Mouse (Mus musculus): ENCODE results near the gene Hmx1. TPM values are rescaled to one million over a fixed set of nuclear protein-coding genes. Genes with fewer than 3 reads are reported as not detected.

Gene Hmx1
- total RNA-seq, 2 experiments from 2014 or later: not detected

GRCm38 (mm10) chr5:35438805-35439204, 49.9 kb downstream of the Hmx1 start:
- intact Hi-C loops (cut with DNase I): no loop called here
- no peak for DNase-seq (ENCODE audit: extremely low spot score in 1 of 2, low spot score in 2 of 2)
- no peak; the same call in 1 of the 2 replicates for TF ChIP-seq CTCF (IDR thresholded peaks at IDR 0.05)
- H3K27ac ChIP-seq: no peak overlapping the region
- no peak overlapping the region for H3K4me3 ChIP-seq

GRCm38 (mm10) chr5:35440459-35440858, 51.6 kb downstream of the Hmx1 start:
- H3K4me3 ChIP-seq: no peak overlapping the region

GRCm38 (mm10) chr5:35441411-35441810, 52.5 kb downstream of the Hmx1 start:
- H3K27ac ChIP-seq: no peak overlapping the region
- no peak overlapping the region for H3K4me3 ChIP-seq
- TF ChIP-seq CTCF (IDR thresholded peaks at IDR 0.05): no peak
- intact Hi-C loops (cut with DNase I): no loop called here
- no peak for DNase-seq (ENCODE audit: extremely low spot score in 1 of 2, low spot score in 2 of 2)

More at GRCm38 (mm10) chr5:35440459-35440858, 51.6 kb downstream of the Hmx1 start:
- no peak for TF ChIP-seq CTCF (IDR thresholded peaks at IDR 0.05)
- intact Hi-C loops (cut with DNase I): no loop called here
- no peak for DNase-seq (ENCODE audit: extremely low spot score in 1 of 2, low spot score in 2 of 2)
- H3K27ac ChIP-seq: no peak overlapping the region

- intact Hi-C loops (cut with DNase I): no loop called here
- DNase-seq (ENCODE audit: extremely low spot score in 1 of 2, low spot score in 2 of 2): no peak
- no peak overlapping the region for H3K4me3 ChIP-seq
- no peak for TF ChIP-seq CTCF (IDR thresholded peaks at IDR 0.05)
- no peak overlapping the region for H3K27ac ChIP-seq
These were observed 55.8 kb downstream of the Hmx1 start for GRCm38 (mm10) chr5:35444731-35445130.

- Histone ChIP-seq H3K27ac (peak overlapping the region; percentile 53; the same call in 1 of the 2 replicates), H3K4me3 (peak overlapping the region; percentile 26)
- TF ChIP-seq CTCF (IDR thresholded peaks at IDR 0.05): no peak
- intact Hi-C loops (cut with DNase I): no loop called here
- peak; percentile 69 to 73 for DNase-seq (ENCODE audit: extremely low spot score in 1 of 2, low spot score in 2 of 2)
These were observed 58.9 kb downstream of the Hmx1 start for GRCm38 (mm10) chr5:35447656-35448443.

Other genes starting within 250 kb of the Hmx1 start
- gene Adra2c, start 110.8 kb upstream of the Hmx1 start, total RNA-seq (2021): 10 to 100 TPM; 19.2 to 22.2 TPM
- gene Cpz, start 136.6 kb downstream of the Hmx1 start, total RNA-seq (2021): under 1 TPM in 1 of 2 experiments, not detected in 1; 0.14 TPM
- 1 to 10 TPM; 9.4 to 9.6 TPM for gene Trmt44, start 186.0 kb downstream of the Hmx1 start, total RNA-seq (2021)
- 10 to 100 TPM; 31.6 to 32.0 TPM for gene Acox3, start 193.9 kb downstream of the Hmx1 start, total RNA-seq (2021)